ENCODE assay signal across 8 mouse cellular contexts in the genomic region with DNA sequence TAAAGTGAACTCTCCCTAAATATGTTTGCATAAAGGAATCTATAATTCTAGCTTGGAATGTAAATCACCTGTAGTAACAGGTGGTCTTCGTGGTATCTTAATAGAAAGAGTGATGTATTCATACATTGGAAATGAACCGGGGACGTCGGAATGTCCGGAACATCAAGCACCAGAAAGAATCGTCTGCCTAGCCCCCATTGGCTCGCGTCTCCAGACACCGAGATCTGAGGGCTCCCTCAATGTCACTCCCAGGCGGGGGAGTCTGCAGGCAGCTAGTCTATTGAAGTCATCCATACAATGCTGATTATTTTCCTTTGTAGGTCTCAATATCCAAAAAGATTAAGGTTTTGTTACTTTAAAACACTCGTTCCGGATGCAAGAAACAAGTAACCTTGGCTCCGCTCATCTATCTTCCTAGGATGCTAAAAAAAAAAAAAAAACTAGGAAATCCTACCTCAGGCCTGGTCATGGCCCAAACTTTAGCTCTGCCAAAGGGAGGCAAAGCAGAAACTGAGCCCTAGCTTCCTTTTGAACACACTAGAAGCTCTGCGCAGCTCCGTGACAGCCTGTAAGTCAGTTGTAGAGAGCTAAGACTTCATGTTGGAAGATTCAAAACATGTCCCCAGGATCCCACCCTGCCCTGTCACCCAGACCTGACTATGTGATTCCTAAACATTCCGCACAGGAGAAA. TPM values are rescaled to one million over a fixed set of nuclear protein-coding genes. Genes with fewer than 3 reads are reported as not detected.
DNase-seq lines count a peak whose midpoint lies in the region; ATAC-seq and TF ChIP-seq lines count a peak whose summit lies in the region.

No protein-coding gene starts in this region.

- H3K27me3 ChIP-seq in heart, adult 2 months (ENCODE audit: control insufficient read depth, insufficient read depth, low read length) = no peaks in the 10 kb centered on the region
- no peaks in the 10 kb centered on the region for H3K27me3 ChIP-seq in kidney, embryonic 16.5 days (ENCODE audit: insufficient read depth, low read length)

- TF ChIP-seq CTCF in heart, adult 2 months (IDR thresholded peaks at IDR 0.05) = no peak
- no peak for TF ChIP-seq CTCF in embryonic fibroblast, embryonic 13.5 days (IDR thresholded peaks at IDR 0.05; ENCODE audit: borderline replicate concordance, insufficient read depth, low read length)

- peak overlapping the region; percentile 58 for H3K4me3 ChIP-seq in heart, adult 2 months
- H3K4me3 ChIP-seq in embryonic fibroblast, embryonic 13.5 days (ENCODE audit: insufficient read depth, low read length) = peak overlapping the region; percentile 47
- peak overlapping the region; percentile 54 for H3K4me3 ChIP-seq in kidney, embryonic 16.5 days (ENCODE audit: low read length)

- no peak for TF ChIP-seq EP300 in heart, adult 2 months (IDR thresholded peaks at IDR 0.05; ENCODE audit: insufficient read depth, low read depth, low read length)

- peak overlapping the region; percentile 71 for H3K9ac ChIP-seq in heart, adult 2 months (ENCODE audit: low read depth, low read length)
- H3K9ac ChIP-seq in kidney, embryonic 16.5 days (replicated peaks; ENCODE audit: low read length) = peak overlapping the region; percentile 75

- WGBS in heart, adult 2 months = 17% methylated on average over 16 of the region's 16 CpGs
- 20% methylated on average over 16 of the region's 16 CpGs for WGBS in kidney, embryonic 16.5 days

- 0 out of 2 replicates have a peak, but pooled peaks have one; percentile 60 for ATAC-seq in kidney, embryonic 16.5 days (ENCODE audit: low FRiP score, low TSS enrichment)
- no peak; the same call in 1 of the 2 replicates for ATAC-seq in megakaryocyte progenitor cell, adult 5-6 weeks (replicated peaks; ENCODE audit: poor library complexity)

- no peaks in the 10 kb centered on the region; the same call in 1 of the 2 replicates for H3K79me2 ChIP-seq in heart, adult 2 months (replicated peaks; ENCODE audit: control insufficient read depth, insufficient read depth, low read length)

- H3K4me2 ChIP-seq in kidney, embryonic 16.5 days (replicated peaks; ENCODE audit: low read depth, low read length) = peak overlapping the region; percentile 79

- DNase-seq in heart, adult 2 months = peak in 1 of 2 experiments; percentile 49
- DNase-seq in heart, postnatal 36 days = no peak
- peak; percentile 61 for DNase-seq in R1 (ENCODE audit: low read depth, low spot score)
- DNase-seq in neural tube, embryonic 10.5 days (ENCODE audit: extremely low spot score, low spot score) = peak; percentile 51
- DNase-seq in layer of hippocampus, adult 8-10 months (ENCODE audit: low spot score in 2 of 2) = no peak

- H3K9me3 ChIP-seq in kidney, embryonic 16.5 days (ENCODE audit: low read length) = no peaks in the 10 kb centered on the region

- intact Hi-C loops in heart, adult 2 months (cut with DNase I) = loop anchor here (5.0 to 10.0 kb wide), 3 partner anchors 36 to 509 kb away; a partner anchor contains a TSS
- intact Hi-C loops in heart, postnatal 36 days (cut with DNase I) = loop anchor here (1.0 to 10.0 kb wide), 5 partner anchors 16 to 509 kb away; a partner anchor contains a TSS

- no peak for TF ChIP-seq POLR2A in heart, adult 2 months (IDR thresholded peaks at IDR 0.05; ENCODE audit: insufficient read depth, low read depth, low read length)
- TF ChIP-seq POLR2A in embryonic fibroblast, embryonic 13.5 days (IDR thresholded peaks at IDR 0.05; ENCODE audit: low read depth, low read length) = no peak

- H3K27ac ChIP-seq in heart, adult 2 months = peak overlapping the region; percentile 96
- no peak overlapping the region for H3K27ac ChIP-seq in embryonic fibroblast, embryonic 13.5 days (ENCODE audit: insufficient read depth, low read length)
- H3K27ac ChIP-seq in kidney, embryonic 16.5 days (ENCODE audit: low read length) = peak overlapping the region; percentile 95

- H3K36me3 ChIP-seq in heart, adult 2 months (ENCODE audit: control insufficient read depth, insufficient read depth, low read length) = peaks cover 5% of the 10 kb centered on the region; the same call in 1 of the 2 replicates
- H3K36me3 ChIP-seq in kidney, embryonic 16.5 days (ENCODE audit: insufficient read depth, low read length) = no peaks in the 10 kb centered on the region

- peaks cover 10% of the 10 kb centered on the region for H3K4me1 ChIP-seq in heart, adult 2 months (ENCODE audit: control insufficient read depth, insufficient read depth, low read length)
- peaks cover 5% of the 10 kb centered on the region; the same call in 1 of the 2 replicates for H3K4me1 ChIP-seq in embryonic fibroblast, embryonic 13.5 days (ENCODE audit: control insufficient read depth, insufficient read depth, low read length)
- H3K4me1 ChIP-seq in kidney, embryonic 16.5 days (ENCODE audit: insufficient read depth, low read length) = peaks cover 15% of the 10 kb centered on the region; the same call in 1 of the 2 replicates

RNA-seq across cellular contexts. Expression of a gene that starts 16.3 kb away (rescaled TPM):
- total RNA-seq in heart, adult 2 months (2021) = 100 to 1,000 TPM; 469 to 514 TPM
- 342 and 549 TPM in 2 replicates for polyA plus RNA-seq in heart, adult 2 months (2012; rRNA removed)
- 100 to 1,000 TPM; 419 to 431 TPM for total RNA-seq in heart, postnatal 36 days (2021)
- polyA plus RNA-seq in embryonic fibroblast, embryonic 13.5 days (2011; ENCODE audit: insufficient read length, low read depth, missing spikeins) = 216 and 252 TPM in 2 replicates
- 22.5 and 30.5 TPM in 2 replicates for polyA plus RNA-seq in kidney, embryonic 16.5 days (2015; fragmentation: Nextera tagmentation; extraction: Ambion mirVana)
- 157 and 168 TPM in 2 replicates for total RNA-seq in megakaryocyte progenitor cell, adult 5-6 weeks (2015)
- total RNA-seq in megakaryocyte progenitor cell, adult 5-6 weeks (2017) = 53.9 and 58.1 TPM in 2 replicates
- total RNA-seq in layer of hippocampus, adult 8-10 months (2022) = 100 to 1,000 TPM; 354 to 447 (median 412) TPM

Comparison
In these comparisons a context has a peak if more than half of its experiments do, and no peak if none do; other contexts are left out.
1. DNase-seq: peak in R1 (single experiment) and neural tube, embryonic 10.5 days (single experiment); none in heart, postnatal 36 days (0 of 2) and layer of hippocampus, adult 8-10 months (0 of 2).
2. Peak in every context shown above with its lines, with median percentiles within 50 percentile points of each other: H3K4me3 ChIP-seq.